Mouse (Mus musculus) limb, embryonic 11.5 days (tissue): ENCODE measurements around the gene Slc28a1. TPM values are rescaled to one million over a fixed set of nuclear protein-coding genes. Genes with fewer than 3 reads are reported as not detected.

ENCODE experiments used
- ATAC-seq: fragments of 200-750 bp; cut with Nextera tagmentation; 2 replicates; pipeline ENCODE4 v1.8.0; 2017; ENCODE audit warnings: low read depth; ENCODE audit not compliant: insufficient number of reproducible peaks, low FRiP score, low TSS enrichment
- DNase-seq: peaks from one replicate; pipeline ENCODE4 v3.0.0-alpha.2; 2015; ENCODE audit warnings: low spot score
- H3K27ac ChIP-seq: fragments of 300-500 bp; sonication (generic); replicated peaks from 2 replicates; pipeline ENCODE4 v1.5.1; 2014; ENCODE audit warnings: low read depth, mild to moderate bottlenecking, low read length
- H3K27me3 ChIP-seq: fragments of 300-500 bp; sonication (generic); 2 replicates; pipeline ENCODE4 v1.6.1; 2014; ENCODE audit warnings: mild to moderate bottlenecking, low read length, mixed read lengths; ENCODE audit not compliant: control insufficient read depth, insufficient read depth
- H3K36me3 ChIP-seq: fragments of 300-500 bp; sonication (generic); 2 replicates; pipeline ENCODE4 v1.6.1; 2014; ENCODE audit warnings: mild to moderate bottlenecking, low read length, moderate library complexity, mixed read lengths; ENCODE audit not compliant: control insufficient read depth, insufficient read depth
- H3K4me1 ChIP-seq: fragments of 300-500 bp; sonication (generic); 2 replicates; pipeline ENCODE4 v1.6.1; 2014; ENCODE audit warnings: low read length, mixed read lengths; ENCODE audit not compliant: control insufficient read depth, insufficient read depth
- H3K4me2 ChIP-seq: fragments of 300-500 bp; sonication (generic); 2 replicates; pipeline ENCODE4 v1.6.1; 2014; ENCODE audit warnings: low read depth, mild to moderate bottlenecking, moderate library complexity; ENCODE audit not compliant: severe bottlenecking
- H3K4me3 ChIP-seq: fragments of 300-500 bp; sonication (generic); 2 replicates; pipeline ENCODE4 v1.5.1; 2014; ENCODE audit warnings: low read depth, low read length
- H3K9ac ChIP-seq: fragments of 300-500 bp; sonication (generic); 2 replicates; pipeline ENCODE4 v1.6.1; 2014; ENCODE audit warnings: mild to moderate bottlenecking, low read length
- H3K9me3 ChIP-seq: fragments of 300-500 bp; sonication (generic); 2 replicates; pipeline ENCODE4 v1.6.1; 2016; ENCODE audit warnings: low read length; ENCODE audit not compliant: control insufficient read depth
- WGBS: fragments of 180-500 bp; shearing (Covaris S2); extraction: QIAGEN DNeasy Blood & Tissue Kit; methylation state at CpG from one replicate; pipeline ENCODE4 v1.1.7; 2014; 5-methylcytosine and 5-hydroxymethylcytosine counted together
- polyA plus RNA-seq: library from polyadenylated mRNA; unstranded; fragments of >200 nt; fragmentation: Nextera tagmentation; extraction: Ambion mirVana; gene quantifications from 2 replicates; pipeline ENCODE4 v1.2.1, GENCODE M21; 2014

Gene Slc28a1
- polyA plus RNA-seq, 1 experiment from 2014 or later, result 0.07 TPM

DNA sequence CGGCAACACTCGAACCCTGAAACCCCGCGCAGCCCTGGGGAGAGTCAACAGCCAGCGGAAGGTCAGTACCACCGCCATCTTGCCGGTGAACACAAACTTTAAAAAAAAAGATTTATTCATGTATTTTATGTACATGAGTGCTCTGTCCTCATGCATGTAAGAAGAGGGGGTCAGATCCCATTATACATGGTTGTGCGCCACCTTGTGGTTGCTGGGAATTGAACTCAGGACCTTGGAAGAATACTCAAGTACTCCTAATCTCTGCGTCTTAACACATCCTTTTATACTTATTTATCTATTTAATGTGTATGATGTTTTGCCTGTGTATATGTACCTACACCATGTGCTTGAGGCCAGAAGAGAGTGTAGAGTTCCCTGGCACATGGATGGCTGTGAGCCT, 47.1 kb downstream of the Slc28a1 start:
- Histone ChIP-seq H3K27me3 (no peaks in the 10 kb centered on the region), H3K36me3 (no peaks in the 10 kb centered on the region), H3K27ac (no peak overlapping the region), H3K9ac (no peak overlapping the region), H3K4me3 (no peak overlapping the region), H3K4me2 (no peak overlapping the region), H3K9me3 (no peaks in the 10 kb centered on the region), H3K4me1 (no peaks in the 10 kb centered on the region)
- ATAC-seq (no peak), DNase-seq (peak; percentile 79)
- 75% methylated on average over 9 of the region's 9 CpGs for WGBS

- H3K27ac ChIP-seq, result no peak overlapping the region
- 40% methylated on average over 4 of the region's 4 CpGs for WGBS
- no peak overlapping the region for H3K4me2 ChIP-seq
- H3K9ac ChIP-seq, result no peak overlapping the region
- no peak overlapping the region for H3K4me3 ChIP-seq
- DNase-seq (peak; percentile 90), ATAC-seq (no peak)
- H3K27me3 ChIP-seq, result no peaks in the 10 kb centered on the region
- no peaks in the 10 kb centered on the region for H3K36me3 ChIP-seq
- no peaks in the 10 kb centered on the region for H3K4me1 ChIP-seq
- no peaks in the 10 kb centered on the region for H3K9me3 ChIP-seq
These were observed 47.7 kb downstream of the Slc28a1 start for GRCm38 (mm10) chr7:81162345-81162744.

GRCm38 (mm10) chr7:81164411-81164810, 49.8 kb downstream of the Slc28a1 start:
- no peak overlapping the region for H3K9ac ChIP-seq
- WGBS, result 67% methylated on average over 7 of the region's 7 CpGs
- H3K4me2 ChIP-seq, result no peak overlapping the region
- H3K4me1 ChIP-seq, result no peaks in the 10 kb centered on the region
- no peaks in the 10 kb centered on the region for H3K27me3 ChIP-seq
- no peak overlapping the region for H3K4me3 ChIP-seq
- H3K27ac ChIP-seq, result no peak overlapping the region
- no peaks in the 10 kb centered on the region for H3K9me3 ChIP-seq
- DNase-seq (no peak), ATAC-seq (no peak)
- no peaks in the 10 kb centered on the region for H3K36me3 ChIP-seq

- DNase-seq (peak; percentile 39), ATAC-seq (no peak)
- Histone ChIP-seq H3K4me3 (no peak overlapping the region), H3K27ac (no peak overlapping the region), H3K4me2 (no peak overlapping the region), H3K4me1 (no peaks in the 10 kb centered on the region), H3K36me3 (no peaks in the 10 kb centered on the region), H3K27me3 (no peaks in the 10 kb centered on the region), H3K9ac (no peak overlapping the region), H3K9me3 (no peaks in the 10 kb centered on the region)
- WGBS, result 51% methylated on average over 3 of the region's 3 CpGs
These were observed 52.5 kb downstream of the Slc28a1 start for GRCm38 (mm10) chr7:81167124-81167523.

- peaks cover 2% of the 10 kb centered on the region; the same call in 1 of the 2 replicates for H3K9me3 ChIP-seq
- no peak for DNase-seq
- H3K27ac ChIP-seq, result no peak overlapping the region
- H3K4me3 ChIP-seq, result no peak overlapping the region
- no peak for ATAC-seq
- H3K4me2 ChIP-seq, result no peak overlapping the region
- H3K4me1 ChIP-seq, result no peaks in the 10 kb centered on the region
- H3K27me3 ChIP-seq, result no peaks in the 10 kb centered on the region
- no peaks in the 10 kb centered on the region for H3K36me3 ChIP-seq
- 75% methylated on average over 7 of the region's 7 CpGs for WGBS
- no peak overlapping the region for H3K9ac ChIP-seq
These were observed 54.8 kb downstream of the Slc28a1 start for GRCm38 (mm10) chr7:81169351-81169750.

- H3K9me3 ChIP-seq, result peaks cover 2% of the 10 kb centered on the region; the same call in 1 of the 2 replicates
- no peaks in the 10 kb centered on the region for H3K36me3 ChIP-seq
- DNase-seq (no peak), ATAC-seq (no peak)
- WGBS, result 94% methylated on average over 2 of the region's 2 CpGs
- no peak overlapping the region for H3K27ac ChIP-seq
- no peak overlapping the region for H3K4me3 ChIP-seq
- peaks cover 4% of the 10 kb centered on the region for H3K4me1 ChIP-seq
- H3K27me3 ChIP-seq, result no peaks in the 10 kb centered on the region
- no peak overlapping the region for H3K9ac ChIP-seq
- H3K4me2 ChIP-seq, result no peak overlapping the region
These were observed 59.3 kb downstream of the Slc28a1 start for GRCm38 (mm10) chr7:81173931-81174330.

DNA sequence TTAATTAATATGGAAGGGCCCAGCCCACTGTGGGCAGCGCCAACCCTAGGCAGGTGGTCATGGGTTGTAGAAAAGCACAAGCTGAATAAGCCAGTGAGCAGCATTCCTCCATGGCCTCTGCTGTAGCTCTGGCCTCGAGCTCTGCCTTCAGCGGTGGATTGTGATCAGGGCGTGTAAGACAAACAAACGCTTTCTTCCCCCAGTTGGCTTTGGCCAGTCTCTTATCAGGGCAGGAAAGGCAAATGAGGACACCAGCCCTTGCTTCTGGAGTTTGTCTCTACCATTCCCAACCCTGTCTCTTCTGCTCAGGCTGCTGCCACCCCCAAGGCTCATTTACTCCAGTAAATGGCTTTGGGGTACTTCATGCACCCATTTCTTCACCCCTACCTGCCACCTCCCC, 60.1 kb downstream of the Slc28a1 start:
- no peak overlapping the region for H3K4me2 ChIP-seq
- ATAC-seq (no peak), DNase-seq (no peak)
- no peak overlapping the region for H3K4me3 ChIP-seq
- no peaks in the 10 kb centered on the region for H3K27me3 ChIP-seq
- no peaks in the 10 kb centered on the region for H3K36me3 ChIP-seq
- H3K4me1 ChIP-seq, result peaks cover 6% of the 10 kb centered on the region
- H3K9me3 ChIP-seq, result peaks cover 2% of the 10 kb centered on the region; the same call in 1 of the 2 replicates
- 86% methylated on average over 5 of the region's 5 CpGs for WGBS
- H3K27ac ChIP-seq, result no peak overlapping the region
- no peak overlapping the region for H3K9ac ChIP-seq

- Histone ChIP-seq H3K4me2 (no peak overlapping the region), H3K36me3 (no peaks in the 10 kb centered on the region), H3K4me1 (peaks cover 6% of the 10 kb centered on the region), H3K9me3 (peaks cover 2% of the 10 kb centered on the region; the same call in 1 of the 2 replicates), H3K4me3 (no peak overlapping the region), H3K27me3 (no peaks in the 10 kb centered on the region), H3K27ac (no peak overlapping the region), H3K9ac (no peak overlapping the region)
- DNase-seq (peak; percentile 45), ATAC-seq (no peak)
- WGBS, result 37% methylated on average over 5 of the region's 5 CpGs
These were observed 61.7 kb downstream of the Slc28a1 start for GRCm38 (mm10) chr7:81176187-81176769.

DNA sequence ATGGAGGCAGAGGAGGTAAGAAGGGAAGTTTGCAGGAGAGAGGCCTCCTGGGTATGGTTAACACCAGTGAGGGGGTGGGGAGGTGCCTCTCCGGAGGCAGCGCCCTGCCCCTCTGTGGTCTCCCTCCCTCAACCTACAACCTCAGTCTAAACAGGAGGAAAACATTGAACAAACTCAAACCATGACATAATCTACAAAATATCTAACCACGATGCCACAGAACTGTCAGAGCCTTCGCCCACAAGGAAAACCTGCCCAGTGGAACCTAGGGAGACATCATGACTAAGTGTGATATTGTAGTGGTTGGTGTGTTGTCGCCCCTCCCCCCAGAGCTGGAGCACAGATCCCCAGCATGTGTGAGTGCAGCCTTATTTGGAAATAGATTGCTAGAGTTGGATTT, 64.9 kb downstream of the Slc28a1 start:
- H3K4me1 ChIP-seq, result peaks cover 6% of the 10 kb centered on the region
- 62% methylated on average over 5 of the region's 5 CpGs for WGBS
- ATAC-seq (no peak), DNase-seq (no peak)
- no peak overlapping the region for H3K27ac ChIP-seq
- H3K4me2 ChIP-seq, result no peak overlapping the region
- H3K9me3 ChIP-seq, result no peaks in the 10 kb centered on the region
- H3K9ac ChIP-seq, result no peak overlapping the region
- no peaks in the 10 kb centered on the region for H3K36me3 ChIP-seq
- no peak overlapping the region for H3K4me3 ChIP-seq
- H3K27me3 ChIP-seq, result no peaks in the 10 kb centered on the region
